Mouse (Mus musculus) embryonic fibroblast, embryonic 13.5 days (primary cell): ENCODE measurements around the gene Ptpru.

ENCODE experiments used
- CTCF ChIP-seq: IDR thresholded peaks from 2 replicates; pipeline ENCODE4 v1.5.1; 2011; ENCODE audit warnings: mild to moderate bottlenecking, control low read depth, low read length, moderate library complexity, borderline replicate concordance; ENCODE audit not compliant: insufficient read depth
- POLR2A ChIP-seq: IDR thresholded peaks from 2 replicates; pipeline ENCODE4 v1.6.1; 2011; ENCODE audit warnings: low read depth, mild to moderate bottlenecking, control low read depth, low read length, moderate library complexity

DNA sequence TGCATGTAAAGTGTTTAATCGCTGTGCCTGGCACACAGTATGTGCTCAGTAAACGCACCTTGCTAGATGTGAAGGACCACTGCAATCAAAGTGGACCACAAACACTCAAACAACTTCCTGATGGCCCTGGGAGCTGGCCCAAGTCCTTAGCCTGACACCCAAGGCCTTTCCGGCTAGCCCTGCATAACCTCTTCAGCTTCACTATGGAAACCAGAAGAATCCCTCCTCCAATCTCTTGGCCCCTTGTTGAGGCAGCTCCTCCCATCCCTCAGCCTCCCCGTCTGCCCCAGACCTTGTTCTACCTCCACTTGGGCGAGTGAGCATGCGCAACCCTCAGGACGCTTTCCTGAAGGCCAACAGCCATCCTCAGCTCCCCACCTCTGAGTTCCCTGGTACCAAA is 51.3 kb downstream of the Ptpru start:
- TF ChIP-seq CTCF (no peak), POLR2A (no peak)
